Mouse (Mus musculus): ENCODE data around the gene Lage3. TPM values are rescaled to one million over a fixed set of nuclear protein-coding genes. Genes with fewer than 3 reads are reported as not detected.

Gene Lage3
- total RNA-seq (2014; rRNA removed) (28.7 and 32.2 TPM in 2 replicates), polyA plus RNA-seq (2012; rRNA removed) (35.3 and 38.2 TPM in 2 replicates)

DNA sequence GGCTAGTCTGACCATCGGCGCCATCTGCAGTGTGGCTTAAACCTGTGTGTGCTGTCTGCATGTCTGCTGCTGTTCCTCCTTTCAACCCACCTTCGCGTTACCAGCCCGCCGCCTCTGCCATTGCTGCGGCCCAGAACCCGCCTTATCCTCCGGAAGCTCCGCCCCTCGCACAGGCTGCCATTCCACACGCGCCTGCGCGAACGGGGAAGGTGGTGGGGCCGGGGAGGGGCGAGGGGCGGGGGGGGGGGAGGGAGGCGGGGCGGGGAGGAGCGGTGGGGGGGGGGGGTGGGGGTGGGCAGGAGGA is at the start of gene Lage3:
Gene Lage3 (minus strand): TSS at position 152 of the 304 bp plus-strand sequence.
- TF ChIP-seq POLR2A (IDR thresholded peaks at IDR 0.05; ENCODE audit: extremely low read depth, insufficient read depth, low read length) (peak; percentile 67), CTCF (IDR thresholded peaks at IDR 0.05; ENCODE audit: low read depth, low read length) (no peak)
- peak; percentile 50 for DNase-seq (ENCODE audit: extremely low read depth, low read depth, low spot score)
- 0% methylated on average over 7 of the region's 22 CpGs for WGBS
- no peaks in the 10 kb centered on the region for H3K79me2 ChIP-seq (ENCODE audit: control insufficient read depth, insufficient read depth, low read length)
- H3K4me3 ChIP-seq (ENCODE audit: insufficient read depth, low read depth, low read length) = peak within 1 kb of the TSS; percentile 56
- H3K4me1 ChIP-seq (ENCODE audit: control insufficient read depth, insufficient read depth, low read length) = peaks cover 4% of the 10 kb centered on the region; the same call in 1 of the 2 replicates
- 0 out of 2 replicates have a peak within 1 kb of the TSS, but pooled peaks have one; percentile 2 for H3K27ac ChIP-seq (replicated peaks; ENCODE audit: insufficient read depth, low read depth, low read length)
- H3K36me3 ChIP-seq (ENCODE audit: control insufficient read depth, insufficient read depth, low read length) = no peaks in the 10 kb centered on the region
- no peaks in the 10 kb centered on the region for H3K27me3 ChIP-seq (ENCODE audit: control insufficient read depth, insufficient read depth, low read length)
- H3K9ac ChIP-seq (ENCODE audit: low read depth, low read length) = peak within 1 kb of the TSS; percentile 37

- H3K9ac ChIP-seq (ENCODE audit: low read depth, low read length) = no peak overlapping the region
- WGBS = 86% methylated on average over 3 of the region's 3 CpGs
- H3K4me3 ChIP-seq (ENCODE audit: insufficient read depth, low read depth, low read length) = no peak overlapping the region
- H3K36me3 ChIP-seq (ENCODE audit: control insufficient read depth, insufficient read depth, low read length) = no peaks in the 10 kb centered on the region
- H3K4me1 ChIP-seq (ENCODE audit: control insufficient read depth, insufficient read depth, low read length) = no peaks in the 10 kb centered on the region
- no peak for DNase-seq (ENCODE audit: extremely low read depth, low read depth, low spot score)
- H3K79me2 ChIP-seq (ENCODE audit: control insufficient read depth, insufficient read depth, low read length) = no peaks in the 10 kb centered on the region
- H3K27ac ChIP-seq (replicated peaks; ENCODE audit: insufficient read depth, low read depth, low read length) = no peak overlapping the region
- no peaks in the 10 kb centered on the region for H3K27me3 ChIP-seq (ENCODE audit: control insufficient read depth, insufficient read depth, low read length)
- TF ChIP-seq POLR2A (IDR thresholded peaks at IDR 0.05; ENCODE audit: extremely low read depth, insufficient read depth, low read length) (no peak), CTCF (IDR thresholded peaks at IDR 0.05; ENCODE audit: low read depth, low read length) (no peak)
These were observed 46.7 kb upstream of the Lage3 start for GRCm38 (mm10) chrX:74400136-74400535.

DNA sequence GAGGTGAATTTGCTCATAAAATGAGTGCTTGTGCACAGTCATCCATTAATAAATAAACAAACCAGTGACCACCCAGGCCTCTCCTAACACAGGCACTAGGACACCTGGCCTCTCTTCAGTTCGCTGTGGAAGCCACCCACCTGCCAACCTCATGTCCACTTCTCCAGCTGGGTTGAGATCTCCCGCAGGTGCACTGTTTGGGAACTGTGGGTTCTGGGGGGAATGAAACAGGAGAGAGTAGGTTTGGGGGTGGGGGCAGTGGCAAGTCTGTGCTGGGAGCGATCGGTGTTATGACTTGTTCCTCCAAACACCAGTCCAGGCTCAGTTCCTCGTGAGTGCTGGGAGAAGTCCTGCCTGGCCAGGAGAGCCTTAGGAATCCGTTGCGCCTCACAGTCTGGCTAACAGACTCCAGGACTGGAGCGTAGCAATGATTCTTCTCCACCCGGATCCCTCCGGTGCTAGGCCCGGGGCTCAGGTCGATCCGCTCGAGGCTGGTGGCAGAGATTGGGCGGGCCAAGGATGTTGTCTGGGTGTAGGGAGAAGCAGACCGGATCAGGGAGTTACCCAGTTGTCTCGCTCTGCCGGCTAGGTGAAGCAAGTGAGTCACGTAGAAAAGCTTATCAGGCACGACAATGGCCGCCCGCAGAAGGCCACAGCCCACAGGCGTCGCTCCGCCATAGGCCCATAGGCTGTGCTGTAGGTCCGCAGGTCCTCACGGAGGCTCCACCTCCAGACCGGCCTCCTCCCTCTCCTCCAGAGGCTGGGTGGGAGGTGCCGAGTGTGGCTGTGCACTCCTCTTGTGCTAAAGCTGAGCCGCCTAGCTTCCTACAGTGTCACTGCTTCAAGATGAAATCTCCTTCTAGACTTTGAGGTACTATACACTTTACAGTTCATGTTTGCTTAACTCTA is 39.4 kb upstream of the Lage3 start, which contains the start of the genes Fam3a and Ikbkg:
Gene Fam3a (minus strand): TSS at position 738 of the 909 bp plus-strand sequence.
Gene Ikbkg (plus strand): TSS at position 756 of the 909 bp plus-strand sequence.
- Histone ChIP-seq H3K27ac (replicated peaks; ENCODE audit: insufficient read depth, low read depth, low read length) (peak within 1 kb of the TSS; percentile 67), H3K27me3 (ENCODE audit: control insufficient read depth, insufficient read depth, low read length) (no peaks in the 10 kb centered on the region), H3K4me3 (ENCODE audit: insufficient read depth, low read depth, low read length) (peak within 1 kb of the TSS; percentile 88), H3K4me1 (ENCODE audit: control insufficient read depth, insufficient read depth, low read length) (no peaks in the 10 kb centered on the region; the same call in 1 of the 2 replicates), H3K36me3 (ENCODE audit: control insufficient read depth, insufficient read depth, low read length) (no peaks in the 10 kb centered on the region; the same call in none of the 2 replicates), H3K9ac (ENCODE audit: low read depth, low read length) (peak within 1 kb of the TSS; percentile 76), H3K79me2 (ENCODE audit: control insufficient read depth, insufficient read depth, low read length) (no peaks in the 10 kb centered on the region)
- WGBS = under 1% methylated on average over 30 of the region's 30 CpGs
- DNase-seq (ENCODE audit: extremely low read depth, low read depth, low spot score) = peak; percentile 80
- TF ChIP-seq CTCF (IDR thresholded peaks at IDR 0.05; ENCODE audit: low read depth, low read length) (peak; percentile 59), POLR2A (IDR thresholded peaks at IDR 0.05; ENCODE audit: extremely low read depth, insufficient read depth, low read length) (peak; percentile 64)

DNA sequence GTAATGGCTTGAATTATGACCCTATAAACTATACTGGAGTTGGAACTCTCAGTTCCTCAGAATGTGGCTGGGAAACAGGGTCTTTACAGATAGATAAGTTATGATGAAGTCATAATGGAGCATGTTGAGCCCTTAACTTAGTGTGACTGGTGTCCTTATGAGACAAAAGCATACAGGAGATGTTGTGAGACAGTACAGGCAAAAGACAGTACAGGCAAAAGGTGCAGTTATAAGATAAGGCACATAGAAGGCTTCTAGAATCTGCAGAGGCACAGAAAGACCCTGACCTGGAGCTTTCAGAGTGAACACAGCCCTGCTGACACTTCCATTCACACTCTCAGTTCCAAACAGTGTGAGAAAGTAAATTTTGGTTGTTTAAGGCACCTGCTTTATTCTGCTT is 34.7 kb upstream of the Lage3 start:
- no peak for TF ChIP-seq CTCF (IDR thresholded peaks at IDR 0.05; ENCODE audit: low read depth, low read length)
- Histone ChIP-seq H3K79me2 (ENCODE audit: control insufficient read depth, insufficient read depth, low read length) (no peaks in the 10 kb centered on the region), H3K4me3 (ENCODE audit: insufficient read depth, low read depth, low read length) (no peak overlapping the region), H3K36me3 (ENCODE audit: control insufficient read depth, insufficient read depth, low read length) (peaks cover 15% of the 10 kb centered on the region), H3K27me3 (ENCODE audit: control insufficient read depth, insufficient read depth, low read length) (no peaks in the 10 kb centered on the region), H3K27ac (replicated peaks; ENCODE audit: insufficient read depth, low read depth, low read length) (no peak overlapping the region), H3K9ac (ENCODE audit: low read depth, low read length) (no peak overlapping the region), H3K4me1 (ENCODE audit: control insufficient read depth, insufficient read depth, low read length) (no peaks in the 10 kb centered on the region; the same call in 1 of the 2 replicates)
- DNase-seq (ENCODE audit: extremely low read depth, low read depth, low spot score) = no peak

DNA sequence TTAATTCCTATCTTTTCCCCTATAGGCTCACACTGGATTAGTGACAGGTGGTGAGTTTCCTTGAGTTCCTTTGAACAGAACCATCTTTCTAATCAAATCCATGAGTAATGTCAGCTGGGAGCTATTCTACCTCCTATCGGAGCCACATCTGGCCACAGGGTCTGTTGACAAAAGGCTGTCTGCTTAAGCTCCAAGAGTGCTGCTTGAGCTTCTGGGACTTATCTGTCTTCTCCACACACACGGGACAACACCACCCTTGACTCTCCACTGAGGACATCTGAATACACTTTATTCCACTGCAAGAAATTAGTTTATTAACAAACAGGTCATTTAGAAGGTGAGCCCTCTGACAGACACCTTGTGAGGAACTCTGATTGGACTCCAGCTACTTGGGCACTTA is 31.0 kb upstream of the Lage3 start:
- H3K27me3 ChIP-seq (ENCODE audit: control insufficient read depth, insufficient read depth, low read length) = no peaks in the 10 kb centered on the region
- no peak overlapping the region for H3K4me3 ChIP-seq (ENCODE audit: insufficient read depth, low read depth, low read length)
- TF ChIP-seq POLR2A (IDR thresholded peaks at IDR 0.05; ENCODE audit: extremely low read depth, insufficient read depth, low read length) (no peak), CTCF (IDR thresholded peaks at IDR 0.05; ENCODE audit: low read depth, low read length) (no peak)
- DNase-seq (ENCODE audit: extremely low read depth, low read depth, low spot score) = no peak
- H3K27ac ChIP-seq (replicated peaks; ENCODE audit: insufficient read depth, low read depth, low read length) = no peak overlapping the region
- 97% methylated on average over 2 of the region's 2 CpGs for WGBS
- H3K79me2 ChIP-seq (ENCODE audit: control insufficient read depth, insufficient read depth, low read length) = no peaks in the 10 kb centered on the region
- H3K36me3 ChIP-seq (ENCODE audit: control insufficient read depth, insufficient read depth, low read length) = peaks cover 15% of the 10 kb centered on the region
- no peaks in the 10 kb centered on the region for H3K4me1 ChIP-seq (ENCODE audit: control insufficient read depth, insufficient read depth, low read length)
- H3K9ac ChIP-seq (ENCODE audit: low read depth, low read length) = no peak overlapping the region
